Mouse (Mus musculus): ENCODE measurements around the gene Uap1l1.

DNA sequence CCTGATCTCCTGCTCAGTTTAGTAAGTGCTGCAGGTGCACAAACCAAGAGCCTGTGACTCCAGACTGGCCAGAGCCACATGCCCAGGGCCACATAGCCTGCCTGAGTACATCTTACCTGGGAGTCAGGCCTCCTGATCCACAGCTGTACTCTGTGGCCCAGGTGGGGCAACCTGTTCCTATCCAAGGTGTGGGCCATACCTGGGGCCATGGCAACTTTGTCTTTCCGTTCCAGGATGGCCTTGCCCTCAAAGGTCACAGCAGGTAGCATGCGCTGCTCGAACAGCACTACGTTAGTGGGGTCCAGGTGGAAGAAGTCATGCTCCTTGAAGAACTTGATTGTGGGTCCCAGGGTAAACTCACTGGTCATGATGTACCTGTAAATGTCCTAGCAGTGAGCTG lies 1.2 kb downstream of the Uap1l1 start:
- TF ChIP-seq CTCF (IDR thresholded peaks at IDR 0.05; ENCODE audit: borderline replicate concordance, insufficient read depth, low read length), result no peak
- TF ChIP-seq POLR2A (IDR thresholded peaks at IDR 0.05; ENCODE audit: low read depth, low read length), result no peak
